Mouse (Mus musculus): ENCODE results near the gene Ube2r2. TPM values are rescaled to one million over a fixed set of nuclear protein-coding genes. Genes with fewer than 3 reads are reported as not detected.

The Ube2r2 gene
- polyA plus RNA-seq (2012): 43.6 and 45.9 TPM in 2 replicates

GRCm38 (mm10) chr4:41135711-41136453 is at the start of gene Ube2r2:
Gene Ube2r2, plus strand, starts transcription at chr4:41135743.
- no peak for TF ChIP-seq GATA1 (IDR thresholded peaks at IDR 0.05; ENCODE audit: low read length)

GRCm38 (mm10) chr4:41086947-41087346 is 48.6 kb upstream of the Ube2r2 start:
- no peak for TF ChIP-seq GATA1 (IDR thresholded peaks at IDR 0.05; ENCODE audit: low read length)

GRCm38 (mm10) chr4:41087459-41088298 is 47.9 kb upstream of the Ube2r2 start:
- TF ChIP-seq GATA1 (IDR thresholded peaks at IDR 0.05; ENCODE audit: low read length): peak; percentile 78

- no peak for TF ChIP-seq GATA1 (IDR thresholded peaks at IDR 0.05; ENCODE audit: low read length)
These were observed 46.4 kb upstream of the Ube2r2 start for GRCm38 (mm10) chr4:41089189-41089588.

- no peak for TF ChIP-seq GATA1 (IDR thresholded peaks at IDR 0.05; ENCODE audit: low read length)
These were observed 45.8 kb upstream of the Ube2r2 start for GRCm38 (mm10) chr4:41089705-41090104.

- TF ChIP-seq GATA1 (IDR thresholded peaks at IDR 0.05; ENCODE audit: low read length): no peak
These were observed 44.2 kb upstream of the Ube2r2 start for GRCm38 (mm10) chr4:41091391-41091790.

- no peak for TF ChIP-seq GATA1 (IDR thresholded peaks at IDR 0.05; ENCODE audit: low read length)
These were observed 42.6 kb upstream of the Ube2r2 start for GRCm38 (mm10) chr4:41092958-41093357.

GRCm38 (mm10) chr4:41094361-41094760 is 41.2 kb upstream of the Ube2r2 start:
- TF ChIP-seq GATA1 (IDR thresholded peaks at IDR 0.05; ENCODE audit: low read length): no peak

GRCm38 (mm10) chr4:41096169-41096568 is 39.4 kb upstream of the Ube2r2 start:
- TF ChIP-seq GATA1 (IDR thresholded peaks at IDR 0.05; ENCODE audit: low read length): no peak

GRCm38 (mm10) chr4:41096794-41097193 is 38.7 kb upstream of the Ube2r2 start:
- no peak for TF ChIP-seq GATA1 (IDR thresholded peaks at IDR 0.05; ENCODE audit: low read length)

- no peak for TF ChIP-seq GATA1 (IDR thresholded peaks at IDR 0.05; ENCODE audit: low read length)
These were observed 38.2 kb upstream of the Ube2r2 start for GRCm38 (mm10) chr4:41097381-41097780.

- TF ChIP-seq GATA1 (IDR thresholded peaks at IDR 0.05; ENCODE audit: low read length): no peak
These were observed 37.5 kb upstream of the Ube2r2 start, which contains the start of gene Aqp3 for GRCm38 (mm10) chr4:41097871-41098576. Gene Aqp3, minus strand, starts transcription at chr4:41098183.

GRCm38 (mm10) chr4:41098577-41098951 is 37.0 kb upstream of the Ube2r2 start:
- no peak for TF ChIP-seq GATA1 (IDR thresholded peaks at IDR 0.05; ENCODE audit: low read length)

- no peak for TF ChIP-seq GATA1 (IDR thresholded peaks at IDR 0.05; ENCODE audit: low read length)
These were observed 34.6 kb upstream of the Ube2r2 start for GRCm38 (mm10) chr4:41100986-41101385.

GRCm38 (mm10) chr4:41102901-41103300 is 32.6 kb upstream of the Ube2r2 start:
- TF ChIP-seq GATA1 (IDR thresholded peaks at IDR 0.05; ENCODE audit: low read length): no peak

- no peak for TF ChIP-seq GATA1 (IDR thresholded peaks at IDR 0.05; ENCODE audit: low read length)
These were observed 28.1 kb upstream of the Ube2r2 start for GRCm38 (mm10) chr4:41107440-41107839.
